Mouse (Mus musculus) gastrocnemius, postnatal 4 days (tissue): Measurements from ENCODE around the gene Gm3880. TPM values are rescaled to one million over a fixed set of nuclear protein-coding genes. Genes with fewer than 3 reads are reported as not detected.
"Not testable (repeated sequence)": the region's sequence is repeated elsewhere in the genome, so short reads cannot be mapped to it uniquely, and the experiment has no call there.

Experiments
- DNase-seq, 2 experiments: peaks; one replicate each; pipeline ENCODE4 v3.0.0; 2021 to 2022; ENCODE audit warnings: low spot score in 2 of 2, mixed read lengths in 2 of 2
- long read RNA-seq, 2 experiments: library from polyadenylated mRNA; stranded (forward); transcript quantifications; one replicate each; pipeline ENCODE4 v2.0.0; 2021
- total RNA-seq, 2 experiments: library from RNA; stranded (reverse); gene quantifications; 2 replicates each; pipeline ENCODE4 v1.2.3; 2021

Gene Gm3880
- total RNA-seq = not detected
- long read RNA-seq, experiment 1 = 0 reads
- long read RNA-seq, experiment 2 = 0 reads

- not testable (repeated sequence) for DNase-seq
These were observed at the start of gene Gm3880 for GRCm38 (mm10) chrX:102686872-102687271. TSS of gene Gm3880 (minus strand) at chrX:102686972.

- not testable (repeated sequence) for DNase-seq
These were observed 37.5 kb upstream of the Gm3880 start for GRCm38 (mm10) chrX:102724226-102724625.

- not testable (repeated sequence) for DNase-seq
These were observed 20.8 kb upstream of the Gm3880 start, which contains the start of the genes Gm9112 and Dmrtc1b for GRCm38 (mm10) chrX:102707535-102707934. TSS of gene Gm9112 (minus strand) at chrX:102707635. TSS of gene Dmrtc1b (plus strand) at chrX:102707865.

GRCm38 (mm10) chrX:102700636-102701035 is 13.9 kb upstream of the Gm3880 start:
- DNase-seq = peak; percentile 8 to 29

- DNase-seq = peak in 1 of 2 experiments; percentile 6
These were observed 2.5 kb upstream of the Gm3880 start for GRCm38 (mm10) chrX:102689252-102689651.

GRCm38 (mm10) chrX:102684706-102685105 is 2.1 kb downstream of the Gm3880 start:
- not testable (repeated sequence) for DNase-seq

- no peak for DNase-seq
These were observed 20.1 kb downstream of the Gm3880 start for GRCm38 (mm10) chrX:102666641-102667040.

- no peak for DNase-seq
These were observed 26.1 kb downstream of the Gm3880 start for GRCm38 (mm10) chrX:102660712-102661111.

GRCm38 (mm10) chrX:102645691-102646090 is 41.1 kb downstream of the Gm3880 start:
- no peak for DNase-seq

GRCm38 (mm10) chrX:102645146-102645545 is 41.6 kb downstream of the Gm3880 start:
- no peak for DNase-seq

- peak in 1 of 2 experiments; percentile 12 for DNase-seq
These were observed 42.2 kb downstream of the Gm3880 start for GRCm38 (mm10) chrX:102644573-102644951.

GRCm38 (mm10) chrX:102643823-102644572 is 42.8 kb downstream of the Gm3880 start, which contains the start of gene Phka1:
TSS of gene Phka1 (minus strand) at chrX:102644246.
- peak; percentile 76 to 85 for DNase-seq

Other genes with a start within 250 kb of the Gm3880 start
- gene Hdac8, start 181.6 kb downstream of the Gm3880 start, total RNA-seq = 1 to 10 TPM; 4.7 to 6.6 TPM
- gene Phka1, start 42.7 kb downstream of the Gm3880 start, total RNA-seq = 10 to 100 TPM; 34.1 to 39.0 TPM
- gene Gm9112, start 20.7 kb upstream of the Gm3880 start, total RNA-seq = not detected
- gene Dmrtc1b, start 20.9 kb upstream of the Gm3880 start, total RNA-seq = not detected
- not detected for gene Dmrtc1c1, start 116.0 kb upstream of the Gm3880 start, total RNA-seq
- gene Dmrtc1c2, start 167.6 kb upstream of the Gm3880 start, total RNA-seq = not detected
- not detected for gene 1700031F05Rik, start 181.0 kb upstream of the Gm3880 start, total RNA-seq
- gene Dmrtc1a, start 221.7 kb upstream of the Gm3880 start, total RNA-seq = not detected
- gene 1700011M02Rik, start 221.9 kb upstream of the Gm3880 start, total RNA-seq = not detected
- gene 1700018G05Rik, start 241.4 kb upstream of the Gm3880 start, total RNA-seq = not detected